Mouse (Mus musculus): ENCODE results near the gene Kcns1. TPM values are rescaled to one million over a fixed set of nuclear protein-coding genes. Genes with fewer than 3 reads are reported as not detected.

Gene Kcns1
- polyA plus RNA-seq, 1 experiment from 2014 or later: not detected

DNA sequence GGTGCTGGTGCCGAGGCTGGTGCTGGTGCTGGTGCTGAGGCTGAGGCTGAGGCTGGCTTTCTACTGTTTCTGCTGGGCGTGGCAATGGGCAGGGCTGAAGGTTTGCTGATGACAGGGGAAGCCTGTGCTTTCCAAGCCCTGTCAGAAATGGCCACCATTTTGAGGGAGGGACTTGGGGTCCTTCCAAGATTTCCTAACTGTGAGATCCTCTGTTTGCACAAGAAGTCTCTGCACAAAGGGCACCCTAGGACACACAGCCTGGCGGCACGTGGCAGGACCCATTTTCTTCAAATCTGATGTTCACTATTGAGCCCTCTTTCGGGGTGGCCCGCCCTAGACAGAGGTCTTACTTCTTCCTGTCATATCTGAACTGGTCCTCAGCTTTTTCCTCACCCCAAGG lies 19.7 kb upstream of the Kcns1 start, which contains the start of gene Wfdc12:
Gene Wfdc12 (minus strand): TSS at position 33 of the 400 bp plus-strand sequence.
- in situ Hi-C loops (cut with MboI; ENCODE audit: low pct_unique_long_range_greater_than_20kb): no loop called here
- DNase-seq (ENCODE audit: low read depth, low spot score) (no peak), ATAC-seq (no peak)
- no peak for TF ChIP-seq CTCF (IDR thresholded peaks at IDR 0.05)
- ChIA-PET CTCF (no interaction called here), POLR2A (no interaction called here)
- peaks cover 6% of the 10 kb centered on the region for H3K27me3 ChIP-seq

DNA sequence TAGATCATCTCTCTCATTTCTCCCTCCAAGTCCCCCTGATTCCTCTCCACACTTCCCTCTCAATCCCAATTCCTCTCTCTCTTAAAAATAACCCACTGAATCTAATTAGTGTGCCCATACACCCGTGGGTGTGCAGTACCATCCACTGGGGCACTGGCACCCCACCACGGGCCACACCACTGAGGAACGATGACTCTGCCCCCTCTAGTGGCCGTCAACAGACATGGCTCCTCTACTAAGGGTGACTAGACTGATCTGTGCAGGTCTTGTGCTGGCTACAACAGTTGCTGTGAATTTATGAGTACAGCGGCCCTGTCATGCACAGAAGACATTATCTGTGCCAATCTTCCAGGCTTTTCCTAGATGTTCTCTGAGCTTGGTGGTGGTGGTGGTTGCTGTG lies 17.8 kb upstream of the Kcns1 start:
- TF ChIP-seq CTCF (IDR thresholded peaks at IDR 0.05): peak; percentile 48
- CTCF ChIA-PET: no interaction called here
- POLR2A ChIA-PET: no interaction called here
- DNase-seq (ENCODE audit: low read depth, low spot score) (no peak), ATAC-seq (no peak)
- in situ Hi-C loops (cut with MboI; ENCODE audit: low pct_unique_long_range_greater_than_20kb): no loop called here
- peaks cover 6% of the 10 kb centered on the region for H3K27me3 ChIP-seq

DNA sequence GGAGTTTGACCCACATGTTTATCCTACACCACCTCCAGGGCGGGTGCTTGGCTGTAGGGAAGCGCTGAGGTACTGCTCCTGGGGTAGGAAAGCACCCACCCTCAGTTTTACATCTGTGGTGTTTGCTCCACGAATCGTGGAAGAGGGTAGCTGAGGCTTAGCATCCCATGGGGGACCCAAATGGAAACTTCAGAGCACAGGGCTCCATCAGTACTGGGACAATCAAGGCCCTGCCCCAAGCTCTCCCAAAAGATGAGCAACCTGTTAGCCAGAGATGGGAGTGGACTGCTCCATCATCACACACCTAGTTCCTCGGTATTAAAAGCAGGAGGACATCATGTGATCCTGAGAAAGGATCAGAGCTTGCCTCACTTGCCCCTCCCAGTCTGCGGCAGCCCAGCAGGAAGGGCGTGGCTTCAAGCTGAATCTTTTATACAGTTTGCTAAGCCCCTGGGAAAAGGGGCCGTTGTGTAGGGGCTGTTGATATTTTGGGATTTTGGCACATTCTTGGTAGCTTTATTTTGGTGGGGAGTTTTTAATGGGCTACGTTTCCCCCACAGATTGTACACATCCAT lies 13.3 kb upstream of the Kcns1 start:
- in situ Hi-C loops (cut with MboI; ENCODE audit: low pct_unique_long_range_greater_than_20kb): no loop called here
- no peaks in the 10 kb centered on the region for H3K27me3 ChIP-seq
- TF ChIP-seq CTCF (IDR thresholded peaks at IDR 0.05): no peak
- ChIA-PET CTCF (no interaction called here), POLR2A (no interaction called here)
- ATAC-seq (no peak), DNase-seq (ENCODE audit: low read depth, low spot score) (no peak)

DNA sequence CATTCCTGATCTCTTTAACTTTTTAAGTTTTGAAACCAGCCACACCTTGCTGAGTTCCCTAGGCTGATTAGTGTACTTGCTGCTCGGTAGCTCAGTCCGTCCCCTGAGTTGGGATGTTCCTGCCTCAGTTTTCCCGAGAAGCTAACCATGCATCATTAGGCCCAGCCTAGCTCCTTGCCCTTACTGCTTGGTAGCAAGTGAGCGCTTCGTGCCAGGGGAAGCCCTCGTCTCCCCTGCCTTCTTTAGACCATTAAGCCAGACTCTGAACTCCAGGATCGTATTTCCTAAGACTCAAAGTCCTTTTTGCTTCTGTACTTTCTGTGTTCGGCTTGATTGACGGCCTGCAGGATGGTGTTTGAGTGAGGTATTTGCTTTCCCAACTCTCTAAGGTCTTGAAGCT lies 12.4 kb upstream of the Kcns1 start:
- ATAC-seq: no peak
- in situ Hi-C loops (cut with MboI; ENCODE audit: low pct_unique_long_range_greater_than_20kb): no loop called here
- H3K27me3 ChIP-seq: no peaks in the 10 kb centered on the region
- POLR2A ChIA-PET: no interaction called here
- no peak for TF ChIP-seq CTCF (IDR thresholded peaks at IDR 0.05)
- DNase-seq (ENCODE audit: low read depth, low spot score): no peak
- CTCF ChIA-PET: no interaction called here

DNA sequence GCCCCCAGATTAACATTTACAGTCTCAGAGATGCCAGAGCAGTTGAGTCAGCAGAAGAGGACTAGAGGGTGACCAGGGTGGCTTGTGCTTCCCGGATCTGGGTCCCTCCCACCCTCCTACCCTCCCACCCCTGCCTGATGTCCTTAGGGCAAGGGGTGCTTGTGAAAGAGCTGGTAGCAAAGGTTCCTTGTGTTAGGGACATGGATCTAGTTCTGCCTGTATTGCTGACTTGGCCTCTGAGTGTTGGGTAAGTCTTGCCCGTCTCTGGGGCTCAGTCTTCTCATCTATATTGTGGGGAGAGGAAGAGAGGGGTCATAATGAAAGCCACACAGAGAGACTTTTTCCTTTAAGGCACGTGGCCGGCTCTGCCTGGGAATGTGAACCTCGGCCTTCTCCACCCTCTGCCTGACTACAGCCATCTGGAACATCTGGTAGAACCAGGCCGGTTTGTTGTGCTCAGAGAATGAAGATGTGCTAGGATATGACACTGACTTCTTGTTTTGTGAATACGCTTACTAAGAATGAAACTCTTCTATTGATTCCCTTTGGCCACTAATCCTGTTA lies 11.9 kb upstream of the Kcns1 start, which contains the start of gene Wfdc5:
Gene Wfdc5 (minus strand): TSS at position 51 of the 564 bp plus-strand sequence.
- TF ChIP-seq CTCF (IDR thresholded peaks at IDR 0.05): no peak
- POLR2A ChIA-PET: no interaction called here

DNA sequence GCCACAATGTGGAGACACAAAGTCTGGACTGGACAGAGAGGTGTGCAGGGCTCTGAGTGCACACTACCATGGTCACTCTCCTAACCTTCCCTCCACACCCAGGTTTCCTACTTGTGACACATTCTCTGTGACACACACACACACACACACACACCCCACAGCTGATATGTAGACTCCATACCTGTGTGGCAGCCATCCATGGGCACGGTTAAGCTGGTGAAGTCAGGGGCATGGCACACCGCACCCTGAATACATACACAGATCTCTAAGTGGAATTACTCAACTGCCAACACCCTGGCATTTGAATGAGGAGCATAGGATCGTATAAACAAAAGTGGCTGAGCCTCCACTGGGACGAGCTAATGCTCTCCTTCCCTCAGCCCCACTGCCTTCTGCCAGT lies 9.9 kb upstream of the Kcns1 start:
- ChIA-PET CTCF (interaction anchor here (0.7 to 2.2 kb wide), 8 partner anchors 15 to 210 kb away, joined by 3 to 7 read pairs (median 3); no protein-coding TSS in a partner anchor), POLR2A (no interaction called here)
- in situ Hi-C loops (cut with MboI; ENCODE audit: low pct_unique_long_range_greater_than_20kb): no loop called here
- H3K27me3 ChIP-seq: no peaks in the 10 kb centered on the region
- ATAC-seq (peak; percentile 60), DNase-seq (ENCODE audit: low read depth, low spot score) (no peak)
- no peak for TF ChIP-seq CTCF (IDR thresholded peaks at IDR 0.05)

More for the DNA sequence above, 11.9 kb upstream of the Kcns1 start, which contains the start of gene Wfdc5:
- in situ Hi-C loops (cut with MboI; ENCODE audit: low pct_unique_long_range_greater_than_20kb): no loop called here
- DNase-seq (ENCODE audit: low read depth, low spot score) (no peak), ATAC-seq (no peak)
- H3K27me3 ChIP-seq: no peaks in the 10 kb centered on the region
- CTCF ChIA-PET: no interaction called here

DNA sequence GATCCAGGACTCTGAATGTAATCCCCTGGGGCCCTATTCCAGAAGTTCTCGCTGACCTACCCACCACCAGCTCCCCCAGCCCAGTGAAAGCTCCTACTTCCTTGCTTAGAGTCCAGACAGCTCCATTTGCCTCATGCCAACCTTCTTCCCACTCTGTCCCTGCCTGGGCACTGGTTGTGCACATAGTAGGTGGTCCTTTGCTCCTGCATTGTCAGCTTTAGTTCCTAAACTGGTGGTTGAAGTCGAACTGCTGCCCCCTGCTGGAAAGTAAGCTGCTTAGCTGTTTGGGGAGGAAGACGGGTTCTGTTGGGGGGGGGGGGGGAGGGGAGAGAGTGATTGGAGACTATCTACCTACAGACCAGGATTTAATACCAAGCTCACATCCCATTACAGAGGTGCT lies 9.2 kb upstream of the Kcns1 start:
- in situ Hi-C loops (cut with MboI; ENCODE audit: low pct_unique_long_range_greater_than_20kb): no loop called here
- H3K27me3 ChIP-seq: no peaks in the 10 kb centered on the region
- DNase-seq (ENCODE audit: low read depth, low spot score): no peak
- CTCF ChIA-PET: interaction anchor here (0.7 to 2.7 kb wide), 12 partner anchors 14 to 211 kb away, joined by 3 to 9 read pairs (median 4); no protein-coding TSS in a partner anchor
- no peak for ATAC-seq
- no peak for TF ChIP-seq CTCF (IDR thresholded peaks at IDR 0.05)
- POLR2A ChIA-PET: interaction anchor here (0.6 kb wide), 1 partner anchor 224 kb away, joined by 4 read pairs; no protein-coding TSS in a partner anchor

DNA sequence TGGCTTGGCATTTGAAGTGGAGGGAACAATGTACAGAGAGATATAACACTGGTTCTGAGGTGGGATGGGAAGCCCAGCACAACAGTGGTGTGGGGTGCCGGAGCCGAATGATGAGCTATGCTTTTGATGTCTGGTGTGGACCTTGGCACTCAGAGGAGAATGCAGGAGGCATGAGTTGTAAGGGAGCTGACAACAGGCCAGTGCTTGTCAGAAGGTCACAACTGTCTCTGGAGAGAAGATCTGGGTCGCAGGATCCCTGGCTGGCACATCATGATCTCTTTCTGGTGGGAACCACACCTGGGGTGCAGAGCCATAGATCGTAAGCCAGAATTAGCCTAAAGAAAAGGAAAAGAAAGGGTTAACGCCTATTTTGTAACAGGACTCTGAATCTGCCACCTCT lies 6.9 kb upstream of the Kcns1 start:
- DNase-seq (ENCODE audit: low read depth, low spot score) (no peak), ATAC-seq (no peak)
- POLR2A ChIA-PET: no interaction called here
- H3K27me3 ChIP-seq: no peaks in the 10 kb centered on the region
- CTCF ChIA-PET: interaction anchor here (2.7 kb wide), 1 partner anchor 51 kb away, joined by 9 read pairs; no protein-coding TSS in a partner anchor
- in situ Hi-C loops (cut with MboI; ENCODE audit: low pct_unique_long_range_greater_than_20kb): no loop called here
- no peak for TF ChIP-seq CTCF (IDR thresholded peaks at IDR 0.05)

DNA sequence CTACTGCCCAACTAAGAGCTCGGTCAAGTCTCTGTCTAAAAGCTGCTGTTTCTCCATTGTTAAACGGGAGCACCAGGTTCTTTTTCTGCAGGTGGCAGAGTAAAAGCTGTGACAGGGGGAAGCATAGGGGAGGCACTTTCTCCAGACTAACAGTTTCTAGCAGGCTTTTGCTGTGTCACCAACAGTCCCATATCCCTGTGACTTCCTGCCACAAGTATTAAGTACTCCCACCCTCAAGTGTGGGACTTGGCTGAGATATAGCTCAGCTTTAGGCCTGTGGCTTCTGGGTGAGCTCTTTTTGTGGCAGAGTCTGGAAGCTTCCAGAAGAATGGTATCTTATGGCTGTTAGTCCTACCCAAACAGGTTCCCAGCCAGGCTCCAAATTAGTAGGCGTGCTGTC lies 4.9 kb upstream of the Kcns1 start:
- TF ChIP-seq CTCF (IDR thresholded peaks at IDR 0.05): no peak
- DNase-seq (ENCODE audit: low read depth, low spot score) (no peak), ATAC-seq (no peak)
- in situ Hi-C loops (cut with MboI; ENCODE audit: low pct_unique_long_range_greater_than_20kb): no loop called here
- CTCF ChIA-PET: interaction anchor here (0.7 to 1.5 kb wide), 5 partner anchors 12 to 57 kb away, joined by 3 to 4 read pairs (median 3); no protein-coding TSS in a partner anchor
- no peaks in the 10 kb centered on the region for H3K27me3 ChIP-seq
- POLR2A ChIA-PET: no interaction called here

DNA sequence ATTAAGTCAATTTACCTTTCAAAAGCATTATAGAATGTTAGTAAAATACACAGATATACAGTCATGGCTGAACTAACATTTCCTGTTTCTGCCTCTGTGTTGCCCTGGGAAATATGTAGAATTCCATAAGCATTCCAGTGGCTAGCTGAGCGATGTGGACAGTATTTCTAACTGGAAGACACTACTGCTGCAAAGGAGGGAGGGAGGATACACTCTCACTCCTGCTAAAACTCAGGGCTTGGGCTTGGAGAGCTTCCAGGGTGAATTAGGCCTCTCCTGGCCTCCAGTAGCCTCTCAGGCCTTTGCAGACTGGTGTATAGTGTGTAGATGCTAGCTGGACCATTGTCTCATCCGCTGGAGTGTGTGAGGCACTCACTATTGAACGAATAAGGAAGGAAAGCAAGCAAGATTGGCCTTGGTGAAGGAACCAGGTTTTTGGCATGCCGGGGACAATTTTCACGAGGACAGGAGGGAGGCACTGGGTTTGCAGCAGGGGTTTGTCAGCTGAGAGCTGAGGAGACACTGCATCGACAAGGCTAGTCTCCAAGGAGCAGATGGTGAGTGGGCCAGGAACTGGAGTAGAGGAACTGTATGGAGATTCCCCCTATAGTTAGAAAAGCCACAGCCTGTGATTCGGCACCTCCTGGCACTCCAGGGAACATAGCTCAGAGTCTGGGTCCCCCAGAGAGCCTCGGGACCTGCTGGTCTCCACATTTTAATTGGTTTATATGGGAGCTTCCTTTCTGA lies 3.9 kb upstream of the Kcns1 start:
- H3K27me3 ChIP-seq: no peaks in the 10 kb centered on the region
- ATAC-seq (peak; percentile 47), DNase-seq (ENCODE audit: low read depth, low spot score) (no peak)
- no peak for TF ChIP-seq CTCF (IDR thresholded peaks at IDR 0.05)
- POLR2A ChIA-PET: no interaction called here
- in situ Hi-C loops (cut with MboI; ENCODE audit: low pct_unique_long_range_greater_than_20kb): no loop called here
- CTCF ChIA-PET: interaction anchor here (1.0 to 1.5 kb wide), 3 partner anchors 13 to 56 kb away, joined by 3 to 4 read pairs (median 3); no protein-coding TSS in a partner anchor

DNA sequence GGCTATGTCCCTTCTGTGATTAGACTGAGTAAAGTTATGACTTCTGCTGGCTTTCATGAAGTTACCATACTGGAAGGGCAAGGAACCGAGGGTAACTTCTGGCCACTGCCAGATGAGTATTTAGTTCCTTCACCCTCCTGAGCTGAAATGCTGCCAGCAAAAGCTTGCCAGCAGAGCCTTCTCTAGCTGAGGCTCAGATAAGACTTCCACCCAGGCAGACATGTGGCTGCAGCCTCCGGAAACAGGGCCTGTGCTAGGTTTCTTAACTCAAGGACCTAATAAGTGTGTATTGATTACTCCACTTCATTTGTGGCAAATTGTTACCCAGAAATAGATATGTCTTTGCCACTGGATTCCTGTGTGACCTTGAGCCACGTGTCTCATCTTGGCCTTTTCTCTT lies 2.5 kb upstream of the Kcns1 start:
- TF ChIP-seq CTCF (IDR thresholded peaks at IDR 0.05): no peak
- in situ Hi-C loops (cut with MboI; ENCODE audit: low pct_unique_long_range_greater_than_20kb): no loop called here
- DNase-seq (ENCODE audit: low read depth, low spot score) (no peak), ATAC-seq (no peak)
- ChIA-PET CTCF (no interaction called here), POLR2A (no interaction called here)
- H3K27me3 ChIP-seq: no peaks in the 10 kb centered on the region

All from Patski (cell line).